Mouse (Mus musculus) E14TG2a.4 (cell line): ENCODE results near the gene Atp6v0c.

Experiments
- CTCF ChIP-seq: conservative IDR thresholded peaks from 2 replicates; pipeline ENCODE4 v1.5.1; 2014; ENCODE audit warnings: low read length
- NANOG ChIP-seq: IDR thresholded peaks from 2 replicates; pipeline ENCODE4 v1.6.1; 2014; ENCODE audit warnings: borderline replicate concordance, low read length, mixed read lengths
- POU5F1 ChIP-seq: IDR thresholded peaks from 2 replicates; pipeline ENCODE4 v1.6.1; 2014; ENCODE audit warnings: low read length, borderline replicate concordance

- TF ChIP-seq CTCF (no peak), POU5F1 (no peak), NANOG (no peak)
Measured at GRCm38 (mm10) chr17:24197032-24197824, 27.7 kb upstream of the Atp6v0c start.
